Mouse (Mus musculus): ENCODE results near the gene Ergic2.

Ergic2 gene

DNA sequence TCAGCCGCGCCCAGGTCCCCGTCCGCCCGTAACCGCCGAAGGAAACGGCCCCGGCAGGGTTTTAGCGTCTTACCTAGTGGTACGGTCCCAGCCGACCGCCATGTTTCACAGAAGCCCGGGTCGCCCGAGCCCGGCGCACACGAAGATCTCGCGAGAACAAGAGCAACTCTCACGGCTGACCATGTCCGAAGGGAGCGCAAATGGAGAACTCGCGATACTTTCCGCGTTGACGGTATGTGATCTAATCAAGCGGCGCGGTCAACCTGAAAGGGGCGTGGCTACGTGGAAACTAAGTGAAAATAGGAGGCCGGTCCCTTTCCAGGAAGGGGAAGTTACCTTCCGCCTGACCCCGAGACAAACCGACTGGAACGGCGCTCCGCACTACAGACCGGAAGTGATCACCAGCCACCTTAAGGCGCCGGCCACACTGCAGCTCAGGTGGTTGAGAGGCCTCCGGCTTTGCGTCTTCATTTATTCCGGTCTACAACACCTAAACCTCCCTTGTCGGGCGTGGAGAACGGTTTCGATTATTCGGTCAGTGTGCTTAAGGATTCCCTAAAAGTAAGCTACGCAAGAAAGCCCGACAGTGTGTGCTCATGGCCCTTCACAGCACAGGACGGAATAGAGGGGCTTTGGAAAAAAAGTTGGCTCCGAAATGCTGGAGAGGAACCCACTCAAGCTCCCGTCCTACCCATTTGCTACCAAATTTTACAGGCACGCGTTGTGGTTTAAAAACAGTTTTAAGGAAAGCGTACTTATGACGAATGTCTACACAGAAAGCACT lies at the start of gene Ergic2:
Ergic2 (minus strand) TSS at position 478 of the 784 bp plus-strand sequence.
- peak; percentile 91 for DNase-seq (ENCODE audit: low spot score in 2 of 2)

GRCm38 (mm10) chr6:148260729-148261101 lies 48.5 kb upstream of the Ergic2 start:
- DNase-seq (ENCODE audit: low spot score in 2 of 2), result no peak

DNA sequence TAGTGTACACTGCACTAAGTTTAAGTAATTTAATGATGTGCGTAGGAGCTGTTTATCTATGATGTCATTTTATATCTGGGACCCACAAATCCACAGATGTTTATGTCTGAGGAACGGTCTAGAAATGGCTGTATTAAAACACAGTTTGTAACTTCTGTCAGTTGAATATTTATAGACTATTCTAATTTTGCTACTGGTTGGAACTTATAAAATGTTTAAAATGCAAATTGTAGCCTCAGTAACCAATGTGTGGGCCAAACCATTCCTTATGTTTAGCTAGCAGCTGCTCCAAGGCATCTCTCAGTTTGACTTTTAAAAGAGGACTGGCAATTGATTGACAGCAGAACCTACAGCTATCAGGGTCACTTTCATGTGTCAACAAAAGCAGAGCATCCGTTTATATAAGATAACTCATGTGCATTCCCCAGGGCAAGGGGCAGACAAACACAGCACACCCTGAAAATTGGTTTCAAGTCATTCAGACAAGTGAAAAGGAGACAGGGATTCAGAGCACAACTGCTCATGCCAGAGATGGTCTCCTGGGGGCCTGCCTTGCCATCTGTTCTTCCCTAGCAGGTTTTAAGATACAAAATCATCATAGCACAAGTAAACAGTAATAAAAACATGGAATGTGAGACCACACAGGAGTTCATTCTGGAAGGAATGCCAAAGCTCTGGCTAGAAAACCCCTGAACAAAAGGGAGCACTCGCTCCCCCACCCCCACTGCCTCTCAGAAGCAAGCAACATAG lies 48.0 kb upstream of the Ergic2 start:
- no peak for DNase-seq (ENCODE audit: low spot score in 2 of 2)

DNA sequence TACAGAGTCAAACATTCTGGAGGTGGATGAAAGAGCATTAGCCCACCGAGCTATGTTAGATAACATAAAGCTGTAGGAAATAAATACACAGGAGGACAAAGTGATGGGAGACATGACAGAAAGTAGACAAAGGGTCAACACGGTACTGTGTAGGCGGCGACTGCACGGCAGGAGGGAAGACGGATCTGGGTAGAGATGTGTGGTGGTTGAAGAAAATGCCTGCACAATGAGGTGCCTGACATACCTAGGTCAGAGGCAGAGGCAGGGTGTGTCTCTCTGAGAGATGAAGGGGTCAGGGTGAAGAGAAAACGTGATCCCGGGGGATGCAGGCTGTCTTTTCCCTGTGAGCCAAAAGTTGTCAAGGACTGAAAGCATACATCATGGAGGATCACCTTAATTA lies 46.9 kb upstream of the Ergic2 start:
- DNase-seq (ENCODE audit: low spot score in 2 of 2), result no peak

GRCm38 (mm10) chr6:148257805-148258204 lies 45.6 kb upstream of the Ergic2 start:
- DNase-seq (ENCODE audit: low spot score in 2 of 2), result no peak

- no peak for DNase-seq (ENCODE audit: low spot score in 2 of 2)
Measured at GRCm38 (mm10) chr6:148256109-148256508, 43.9 kb upstream of the Ergic2 start.

GRCm38 (mm10) chr6:148255395-148256053 lies 43.4 kb upstream of the Ergic2 start:
- DNase-seq (ENCODE audit: low spot score in 2 of 2), result no peak

DNA sequence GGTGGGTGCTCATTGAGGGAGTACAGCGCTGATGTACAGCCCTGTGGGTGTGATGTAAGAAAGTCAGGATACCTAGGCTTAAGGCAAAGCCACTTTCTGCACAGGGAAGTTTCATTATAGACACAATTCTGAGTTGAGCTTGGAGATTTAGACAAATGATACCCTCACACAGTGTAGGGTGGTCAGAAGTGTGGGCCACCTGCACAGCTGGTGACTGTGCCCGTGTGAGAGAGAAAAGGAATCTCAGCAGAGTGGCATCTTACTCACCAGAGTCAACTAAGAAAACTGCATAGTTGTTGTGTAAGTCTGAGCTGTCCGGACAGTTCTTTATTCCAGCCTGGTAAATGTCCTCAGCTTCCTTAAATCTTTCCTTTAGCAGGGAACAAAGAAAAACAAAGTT lies 37.0 kb upstream of the Ergic2 start:
- no peak for DNase-seq (ENCODE audit: low spot score in 2 of 2)

DNA sequence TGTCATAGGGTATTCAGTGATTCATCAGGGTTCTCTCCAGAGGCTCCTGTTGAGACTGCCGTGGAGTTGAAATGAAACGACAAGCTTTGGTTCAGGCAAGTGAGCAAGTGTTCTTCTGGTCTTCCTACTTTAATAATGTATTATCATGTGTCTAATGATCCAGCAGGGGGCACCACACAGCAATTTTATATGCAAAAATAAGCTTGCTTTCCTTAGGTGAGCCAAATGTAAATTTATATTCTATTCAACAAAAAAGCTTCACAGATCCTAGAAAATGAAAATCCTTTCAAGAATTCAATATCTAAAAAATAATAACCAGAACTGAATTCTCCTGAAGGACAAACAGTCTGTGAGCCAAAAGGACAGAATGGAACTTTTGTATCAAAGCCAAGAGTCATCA lies 36.5 kb upstream of the Ergic2 start:
- peak in 1 of 2 experiments; percentile 14 for DNase-seq (ENCODE audit: low spot score in 2 of 2)

DNA sequence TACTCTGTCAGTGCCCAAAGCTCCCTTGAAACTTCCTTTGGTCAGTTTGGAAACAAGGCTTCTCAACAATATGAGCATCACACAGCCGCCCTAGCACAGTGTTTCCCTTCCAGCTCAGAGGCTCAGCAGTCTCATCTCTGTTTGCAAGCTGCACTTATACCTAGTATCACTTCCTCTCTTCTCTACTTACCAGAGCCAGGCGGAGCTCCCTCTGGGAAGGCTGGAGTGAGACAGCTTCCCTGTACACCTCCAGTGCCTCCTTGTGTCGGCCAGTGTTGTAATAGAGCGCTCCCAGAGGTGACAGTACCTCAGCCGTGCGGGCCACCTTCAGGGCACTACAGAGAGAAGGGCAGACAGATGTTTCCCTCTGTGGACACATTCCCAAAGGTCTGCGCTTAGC lies 34.4 kb upstream of the Ergic2 start:
- no peak for DNase-seq (ENCODE audit: low spot score in 2 of 2)

- no peak for DNase-seq (ENCODE audit: low spot score in 2 of 2)
Measured at GRCm38 (mm10) chr6:148244836-148245235, 32.7 kb upstream of the Ergic2 start.

DNA sequence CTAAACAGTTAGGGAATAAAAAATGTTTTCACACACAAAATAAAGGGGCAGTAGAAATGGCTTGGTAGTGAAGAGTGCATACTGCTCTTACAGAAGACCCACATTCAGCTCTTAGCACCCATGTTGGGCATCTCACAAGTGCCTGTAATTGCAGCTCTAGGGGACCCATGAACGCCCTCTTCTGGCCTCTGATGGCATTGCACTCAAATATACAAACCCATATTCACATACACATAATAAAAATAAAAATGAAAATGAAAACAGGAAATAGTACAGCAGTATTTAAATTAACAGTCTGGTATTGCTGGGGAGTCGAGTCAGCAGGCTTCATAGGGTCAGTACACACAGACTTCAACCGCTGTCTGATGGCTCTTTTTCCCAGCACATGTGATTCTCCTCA lies 30.1 kb upstream of the Ergic2 start:
- no peak for DNase-seq (ENCODE audit: low spot score in 2 of 2)

DNA sequence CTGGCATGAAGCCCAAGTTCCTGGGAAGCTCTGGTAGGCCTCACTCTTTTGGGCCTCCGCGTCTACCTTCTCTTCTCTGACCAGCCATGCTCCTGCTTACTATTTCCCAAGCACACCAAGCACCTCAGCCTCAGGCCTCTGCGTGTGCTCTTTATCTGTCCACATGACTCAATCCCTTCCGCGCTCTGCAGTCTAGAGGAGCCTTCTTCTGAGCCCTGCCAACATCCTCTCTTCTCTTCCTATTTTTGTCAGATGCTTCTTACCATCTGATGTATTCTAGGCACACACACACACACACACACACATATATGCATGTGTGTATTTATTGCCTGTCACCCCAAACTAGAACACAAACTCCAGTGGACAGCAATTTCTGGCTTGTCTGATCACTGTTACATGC lies 29.5 kb upstream of the Ergic2 start:
- DNase-seq (ENCODE audit: low spot score in 2 of 2), result no peak

GRCm38 (mm10) chr6:148239311-148239710 lies 27.1 kb upstream of the Ergic2 start:
- no peak for DNase-seq (ENCODE audit: low spot score in 2 of 2)

GRCm38 (mm10) chr6:148237453-148237852 lies 25.3 kb upstream of the Ergic2 start:
- no peak for DNase-seq (ENCODE audit: low spot score in 2 of 2)

- DNase-seq (ENCODE audit: low spot score in 2 of 2), result no peak
Measured at GRCm38 (mm10) chr6:148234105-148234828, 22.1 kb upstream of the Ergic2 start.

DNA sequence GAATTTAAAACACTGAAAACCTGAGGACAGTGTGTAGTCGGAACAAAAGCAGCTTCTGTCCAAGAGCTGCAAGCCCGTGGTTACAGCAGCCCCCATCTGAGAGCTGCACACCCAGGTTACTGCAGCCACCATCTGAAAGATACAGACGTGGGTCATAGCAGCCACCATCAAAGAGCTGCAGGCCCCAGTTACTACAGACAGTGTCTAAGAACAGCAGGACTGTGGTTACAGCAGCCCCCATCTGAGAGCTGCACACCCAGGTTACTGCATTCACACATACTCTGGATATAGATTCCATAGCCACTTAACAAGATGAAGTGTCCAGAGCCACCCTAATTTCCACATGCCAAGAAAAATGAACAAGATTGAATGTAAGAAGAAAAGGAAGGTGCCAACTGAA lies 15.4 kb upstream of the Ergic2 start:
- no peak for DNase-seq (ENCODE audit: low spot score in 2 of 2)

GRCm38 (mm10) chr6:148222686-148223085 lies 10.5 kb upstream of the Ergic2 start:
- DNase-seq (ENCODE audit: low spot score in 2 of 2), result no peak

DNA sequence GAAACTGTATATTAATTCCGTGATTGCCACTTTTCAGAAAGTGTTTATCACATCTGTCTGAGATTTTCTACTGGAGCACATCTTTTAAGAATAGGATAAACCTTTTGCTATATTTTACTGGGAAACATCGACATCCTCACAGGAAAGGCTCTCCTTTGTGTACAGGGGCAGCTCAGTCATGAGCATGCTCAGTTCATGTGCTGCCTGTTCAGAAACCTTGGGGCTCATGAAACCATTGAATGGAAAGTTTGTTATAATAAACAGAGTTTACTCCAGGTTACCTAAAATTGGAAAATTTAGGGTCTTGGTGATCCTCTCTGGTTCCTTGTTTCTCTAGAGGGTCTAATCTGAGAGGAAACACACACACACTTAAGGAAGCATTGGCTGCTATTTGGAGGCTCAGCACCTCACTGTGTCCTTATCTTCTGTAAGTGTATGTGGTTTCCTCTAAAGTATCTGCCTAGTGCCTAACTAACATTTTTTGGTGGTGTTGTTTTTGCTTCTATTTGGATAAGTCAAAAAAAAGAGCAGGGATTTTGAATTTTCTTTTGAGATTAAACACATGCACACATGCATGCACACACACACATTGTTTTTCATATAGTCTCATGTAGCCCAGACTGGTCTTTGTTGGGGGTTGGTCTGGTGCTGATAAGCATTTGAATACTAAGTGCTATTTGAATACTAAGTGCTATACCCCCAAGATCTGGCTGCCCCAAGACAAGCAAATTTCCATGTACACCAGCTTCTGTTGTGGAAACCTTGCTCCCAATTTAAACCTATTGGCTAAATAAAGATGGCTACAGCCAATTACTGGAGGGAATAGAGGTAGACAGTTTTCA lies 6.3 kb upstream of the Ergic2 start:
- no peak for DNase-seq (ENCODE audit: low spot score in 2 of 2)

- DNase-seq (ENCODE audit: low spot score in 2 of 2), result no peak
Measured at GRCm38 (mm10) chr6:148216752-148217151, 4.6 kb upstream of the Ergic2 start.

DNA sequence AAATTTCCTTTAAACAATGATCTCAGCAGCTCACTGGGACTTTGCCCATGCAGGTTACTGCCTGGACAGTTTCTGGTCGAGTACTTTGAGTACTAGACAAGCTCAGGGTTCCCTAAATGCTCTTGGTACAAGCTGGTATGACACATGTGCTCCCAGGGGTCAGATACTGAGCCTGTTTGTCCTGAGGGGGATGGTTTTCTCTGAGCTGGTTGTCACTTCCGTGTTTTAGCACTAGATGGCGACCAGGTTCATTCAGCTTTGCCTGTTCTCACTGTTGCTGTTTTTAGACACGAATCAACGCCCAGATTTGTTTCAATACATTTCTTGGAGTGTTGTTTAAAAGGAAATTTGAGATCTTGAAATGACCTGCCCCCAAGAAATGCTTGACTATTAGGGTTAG lies 2.6 kb upstream of the Ergic2 start:
- peak in 1 of 2 experiments; percentile 38 for DNase-seq (ENCODE audit: low spot score in 2 of 2)

All from thymus, postnatal 10 days (tissue).